Mouse (Mus musculus) E14TG2a.4 (cell line): ENCODE data around the gene Dpp6.

ENCODE experiments used
- CTCF ChIP-seq: conservative IDR thresholded peaks from 2 replicates; pipeline ENCODE4 v1.5.1; 2014; ENCODE audit warnings: low read length
- POU5F1 ChIP-seq: IDR thresholded peaks from 2 replicates; pipeline ENCODE4 v1.6.1; 2014; ENCODE audit warnings: low read length, borderline replicate concordance

DNA sequence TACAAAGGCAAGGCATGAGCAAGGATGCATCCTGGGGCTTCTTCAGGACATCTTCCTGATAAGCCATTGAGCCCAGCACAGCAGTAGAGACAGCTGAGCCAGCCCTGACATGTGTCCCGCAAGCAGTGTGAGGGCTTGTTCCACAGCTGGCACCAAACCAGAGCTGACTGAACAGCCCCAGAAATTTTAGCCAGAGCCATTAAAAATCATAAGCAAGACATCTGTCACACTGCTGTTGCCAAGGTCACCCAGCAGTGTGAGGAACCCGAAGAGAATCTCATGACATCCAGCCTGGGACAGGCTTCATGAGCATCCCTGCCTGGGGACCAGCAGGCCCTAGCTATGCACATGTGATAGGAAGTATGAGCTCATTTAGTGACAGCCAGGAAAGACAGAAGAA lies 438.2 kb downstream of the Dpp6 start:
- TF ChIP-seq CTCF (no peak), POU5F1 (no peak)
